14 mouse cellular contexts compared by ENCODE assay signal in the genomic region with DNA sequence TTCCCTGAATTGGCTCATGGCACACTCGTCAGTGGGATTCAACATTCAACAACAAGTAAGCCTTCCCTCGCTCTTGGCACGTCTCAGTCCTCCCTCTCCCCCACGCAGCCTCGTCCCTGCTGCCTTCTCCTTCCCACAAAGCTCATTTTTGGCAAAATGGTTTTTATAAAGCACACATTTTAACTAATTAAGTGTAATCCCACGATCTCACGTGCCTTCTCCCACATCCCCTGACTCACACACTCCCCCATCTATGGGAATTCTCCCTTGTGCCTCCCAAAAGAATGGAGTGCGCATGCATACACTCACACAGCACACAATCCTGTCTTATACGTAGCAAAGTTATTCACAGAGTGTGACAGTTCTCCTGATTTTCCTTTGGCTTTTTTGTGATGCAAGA.
A peak's percentile ranks its signal among the peaks of the same experiment; 100 is the strongest.
DNase-seq lines count a peak whose midpoint lies in the region; ATAC-seq and TF ChIP-seq lines count a peak whose summit lies in the region.
"Had no signal": no experiment of that assay in that cellular context is flagged by ENCODE, and none has a peak within 500 bp of the region (broad histone marks: within the 10 kb centered on the region; RNA-seq: fewer than 3 reads in every experiment).

No protein-coding gene starts in this region.

- no peak overlapping the region for H3K4me2 ChIP-seq in hindbrain, postnatal 0 days (ENCODE audit: low read depth, low read length)
- H3K4me2 ChIP-seq in hindbrain, embryonic 11.5 days (replicated peaks; ENCODE audit: low read depth, low read length), result no peak overlapping the region
- H3K4me2 ChIP-seq in embryonic facial prominence, embryonic 15.5 days (replicated peaks), result no peak overlapping the region
- H3K4me2 ChIP-seq: hindbrain, embryonic 12.5 days; limb, embryonic 12.5 days had no signal

- no peak for TF ChIP-seq CTCF in hindbrain, postnatal 0 days (IDR thresholded peaks at IDR 0.05; ENCODE audit: low read depth)

- H3K27me3 ChIP-seq in hindbrain, postnatal 0 days (ENCODE audit: insufficient read depth, low read length), result no peaks in the 10 kb centered on the region
- no peaks in the 10 kb centered on the region for H3K27me3 ChIP-seq in hindbrain, embryonic 11.5 days (ENCODE audit: control insufficient read depth, insufficient read depth, low read length)
- H3K27me3 ChIP-seq in embryonic facial prominence, embryonic 15.5 days, result no peaks in the 10 kb centered on the region
- H3K27me3 ChIP-seq: hindbrain, embryonic 12.5 days had no signal

- WGBS in hindbrain, postnatal 0 days, result 65% methylated on average over 9 of the region's 9 CpGs
- 89% methylated on average over 9 of the region's 9 CpGs for WGBS in hindbrain, embryonic 11.5 days
- WGBS in embryonic facial prominence, embryonic 15.5 days, result 49% methylated on average over 9 of the region's 9 CpGs

- no peaks in the 10 kb centered on the region for H3K4me1 ChIP-seq in hindbrain, postnatal 0 days (ENCODE audit: insufficient read depth, low read length)
- no peaks in the 10 kb centered on the region for H3K4me1 ChIP-seq in hindbrain, embryonic 11.5 days (replicated peaks; ENCODE audit: control insufficient read depth, insufficient read depth, low read length)
- H3K4me1 ChIP-seq in embryonic facial prominence, embryonic 15.5 days, result 0 out of 2 replicates have a peak, but pooled peaks cover 3% of the 10 kb centered on the region
- H3K4me1 ChIP-seq: hindbrain, embryonic 12.5 days; limb, embryonic 12.5 days had no signal

- no peak overlapping the region for H3K27ac ChIP-seq in hindbrain, postnatal 0 days
- H3K27ac ChIP-seq in hindbrain, embryonic 11.5 days (ENCODE audit: low read depth, low read length), result no peak overlapping the region
- 0 out of 2 replicates have a peak overlapping the region, but pooled peaks have one; percentile 23 for H3K27ac ChIP-seq in embryonic facial prominence, embryonic 15.5 days (replicated peaks)
- H3K27ac ChIP-seq: heart, adult 2 months; hindbrain, embryonic 12.5 days; limb, embryonic 12.5 days had no signal

- H3K36me3 ChIP-seq in hindbrain, postnatal 0 days (ENCODE audit: insufficient read depth, low read length), result no peaks in the 10 kb centered on the region
- no peaks in the 10 kb centered on the region for H3K36me3 ChIP-seq in hindbrain, embryonic 11.5 days (ENCODE audit: control insufficient read depth, insufficient read depth, low read length)
- no peaks in the 10 kb centered on the region for H3K36me3 ChIP-seq in embryonic facial prominence, embryonic 15.5 days
- H3K36me3 ChIP-seq: hindbrain, embryonic 12.5 days; limb, embryonic 12.5 days had no signal

- H3K9me3 ChIP-seq in hindbrain, postnatal 0 days (ENCODE audit: low read length), result no peaks in the 10 kb centered on the region
- no peaks in the 10 kb centered on the region for H3K9me3 ChIP-seq in hindbrain, embryonic 11.5 days (ENCODE audit: control insufficient read depth, low read length)
- no peaks in the 10 kb centered on the region for H3K9me3 ChIP-seq in embryonic facial prominence, embryonic 15.5 days (replicated peaks)
- H3K9me3 ChIP-seq: hindbrain, embryonic 12.5 days; limb, embryonic 12.5 days had no signal

- no peak overlapping the region for H3K4me3 ChIP-seq in hindbrain, postnatal 0 days (ENCODE audit: low read length)
- H3K4me3 ChIP-seq in hindbrain, embryonic 11.5 days (ENCODE audit: low read depth, low read length), result no peak overlapping the region
- H3K4me3 ChIP-seq in embryonic facial prominence, embryonic 15.5 days (replicated peaks), result no peak overlapping the region
- H3K4me3 ChIP-seq: heart, adult 2 months; hindbrain, embryonic 12.5 days; limb, embryonic 12.5 days had no signal

- no peak for ATAC-seq in hindbrain, postnatal 0 days
- ATAC-seq in hindbrain, embryonic 11.5 days (ENCODE audit: low FRiP score), result no peak
- ATAC-seq in embryonic facial prominence, embryonic 15.5 days (ENCODE audit: insufficient number of reproducible peaks, low FRiP score, low TSS enrichment, low read depth), result no peak

- H3K9ac ChIP-seq in hindbrain, postnatal 0 days (replicated peaks; ENCODE audit: low read length), result no peak overlapping the region
- no peak overlapping the region for H3K9ac ChIP-seq in hindbrain, embryonic 11.5 days (ENCODE audit: low read depth, low read length)
- H3K9ac ChIP-seq in embryonic facial prominence, embryonic 15.5 days, result no peak overlapping the region
- H3K9ac ChIP-seq: hindbrain, embryonic 12.5 days; limb, embryonic 12.5 days had no signal

- peak; percentile 8 for DNase-seq in hindbrain, postnatal 0 days (ENCODE audit: low spot score)
- no peak for DNase-seq in hindbrain, embryonic 11.5 days (ENCODE audit: low spot score)
- DNase-seq in layer of hippocampus, postnatal 10 days (ENCODE audit: low spot score in 2 of 2), result peak; percentile 29 to 30
- DNase-seq in right cerebral cortex, postnatal 14 days, result peak; percentile 50
- DNase-seq in urinary bladder, postnatal 10 days (ENCODE audit: low spot score), result no peak
- no peak for DNase-seq in yolk sac, embryonic 10.5 days (ENCODE audit: low spot score)
- no peak for DNase-seq in embryo, embryonic 9.5 days (ENCODE audit: extremely low spot score)
- DNase-seq: cerebellum, postnatal 25 days; heart, adult 2 months; kidney, adult 2 months; lung, adult 18-20 months had no signal

Comparison
In these comparisons a context has a peak if more than half of its experiments do, and no peak if none do; other contexts are left out.
1. DNase-seq: peak in hindbrain, postnatal 0 days (single experiment), layer of hippocampus, postnatal 10 days (2 of 2) and right cerebral cortex, postnatal 14 days (single experiment); none in hindbrain, embryonic 11.5 days (single experiment), urinary bladder, postnatal 10 days (single experiment), yolk sac, embryonic 10.5 days (single experiment) and embryo, embryonic 9.5 days (single experiment).